Mouse (Mus musculus) CH12F3 (cell line): ENCODE data around the gene Mtnr1a.
"Not testable (repeated sequence)": the region's sequence is repeated elsewhere in the genome, so short reads cannot be mapped to it uniquely, and the experiment has no call there.

Experiments
- in situ Hi-C: fragments of 300-500 bp; cut with MboI; formaldehyde crosslinking; loops from 2 replicates; pipeline ENCODE4 v1.14.3; 2020; ENCODE audit warnings: low sequenced_read_pairs

Gene Mtnr1a

DNA sequence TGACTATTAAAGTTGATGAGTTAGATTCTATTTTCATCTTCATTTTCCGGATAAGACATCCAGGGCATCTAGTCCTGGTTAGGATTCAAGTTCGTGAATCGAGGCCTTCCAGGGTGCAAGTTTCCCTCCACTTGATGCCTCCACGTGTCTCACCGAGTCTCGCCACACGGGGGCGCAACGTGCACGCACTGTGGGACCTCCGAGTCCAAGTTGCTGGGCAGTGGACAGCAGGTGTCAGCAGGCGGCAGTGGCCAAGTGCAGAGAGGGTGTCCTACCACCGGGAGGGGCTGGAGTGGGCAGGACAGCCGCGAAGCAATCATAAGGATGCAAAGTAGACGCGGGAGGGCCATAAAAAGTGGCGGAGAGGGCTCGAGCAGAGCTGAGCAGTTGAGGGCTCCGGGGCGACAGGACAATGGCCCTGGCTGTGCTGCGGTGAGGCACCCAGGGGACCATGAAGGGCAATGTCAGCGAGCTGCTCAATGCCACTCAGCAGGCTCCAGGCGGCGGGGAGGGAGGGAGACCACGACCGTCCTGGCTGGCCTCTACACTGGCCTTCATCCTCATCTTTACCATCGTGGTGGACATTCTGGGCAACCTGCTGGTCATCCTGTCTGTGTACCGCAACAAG, at the start of gene Mtnr1a:
Gene Mtnr1a (plus strand): TSS at position 379 of the 628 bp plus-strand sequence.
- in situ Hi-C loops = no loop called here

DNA sequence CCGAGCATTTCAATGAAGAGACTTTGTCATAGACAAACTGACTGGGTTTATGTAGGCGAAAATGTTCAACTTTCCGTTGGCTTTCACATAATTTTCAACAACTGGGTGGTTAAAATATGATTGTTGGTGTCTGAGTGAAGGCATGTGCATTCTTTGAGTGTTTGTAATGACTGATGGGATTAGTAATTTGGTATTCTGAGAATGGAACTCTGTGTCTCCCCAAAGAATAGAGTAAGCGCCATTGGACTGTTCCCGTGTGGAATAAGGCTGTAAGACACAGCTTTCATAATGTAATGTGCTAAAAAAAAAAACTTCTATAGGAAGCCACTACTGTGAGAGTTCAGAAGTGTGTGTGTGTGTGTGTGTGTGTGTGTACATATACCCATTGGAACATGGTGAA, 49.7 kb upstream of the Mtnr1a start:
- in situ Hi-C loops = no loop called here

DNA sequence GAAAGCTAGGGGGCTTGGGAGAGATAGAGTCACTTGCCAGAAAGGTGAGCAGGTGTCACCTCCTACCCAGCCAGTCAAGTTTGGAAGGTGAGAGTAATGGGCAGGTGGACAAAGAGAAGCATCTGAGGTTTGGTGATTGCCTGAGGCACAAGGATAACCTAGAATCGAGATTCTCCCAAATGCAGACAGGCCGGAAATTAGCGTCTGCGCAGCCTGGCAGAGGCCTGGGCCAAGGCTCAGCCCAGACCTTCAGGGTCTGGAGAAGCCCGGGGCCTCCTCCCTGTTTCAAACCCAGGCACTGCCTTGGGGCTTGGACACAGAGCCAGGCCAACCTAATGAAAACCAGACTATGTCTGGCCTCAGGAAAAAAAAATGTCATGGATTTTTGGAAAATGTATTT, 47.8 kb upstream of the Mtnr1a start:
- in situ Hi-C loops = no loop called here

DNA sequence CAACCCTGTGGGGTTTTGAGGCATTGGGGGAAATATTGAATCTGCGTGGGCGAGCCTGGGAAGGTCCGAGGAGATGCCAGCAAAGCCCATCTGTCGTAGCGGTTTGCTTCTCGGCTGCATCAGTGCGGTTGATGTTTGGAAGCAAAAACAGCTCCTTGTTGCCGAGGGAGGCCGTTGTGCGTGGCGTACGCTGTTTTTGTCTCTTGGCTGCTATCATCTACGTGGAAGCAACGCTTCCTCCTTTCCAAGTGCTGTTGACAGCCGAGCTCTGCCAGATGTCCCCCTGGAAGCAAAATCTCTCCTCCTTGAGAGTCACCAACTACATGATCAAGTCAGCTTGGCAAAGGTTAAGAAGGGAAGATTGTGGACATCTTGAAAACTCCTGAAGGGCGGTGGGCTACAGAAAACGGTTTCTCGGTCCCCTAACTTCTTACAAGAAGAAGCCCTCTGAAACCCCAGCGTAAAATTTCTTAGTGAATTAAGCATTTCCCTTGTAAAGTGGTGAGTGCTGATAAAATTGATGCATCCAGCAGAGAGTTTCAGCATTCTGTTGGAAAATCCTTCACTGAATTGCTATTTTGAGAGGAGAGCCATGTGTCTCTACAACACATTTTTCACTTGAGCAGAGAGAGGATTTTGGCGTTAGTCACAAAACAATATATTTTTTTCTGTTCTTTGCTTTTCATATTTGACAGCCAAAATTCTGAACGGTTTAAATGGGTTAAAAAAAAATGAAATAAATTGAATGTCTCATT, 46.8 kb upstream of the Mtnr1a start:
- in situ Hi-C loops = no loop called here

DNA sequence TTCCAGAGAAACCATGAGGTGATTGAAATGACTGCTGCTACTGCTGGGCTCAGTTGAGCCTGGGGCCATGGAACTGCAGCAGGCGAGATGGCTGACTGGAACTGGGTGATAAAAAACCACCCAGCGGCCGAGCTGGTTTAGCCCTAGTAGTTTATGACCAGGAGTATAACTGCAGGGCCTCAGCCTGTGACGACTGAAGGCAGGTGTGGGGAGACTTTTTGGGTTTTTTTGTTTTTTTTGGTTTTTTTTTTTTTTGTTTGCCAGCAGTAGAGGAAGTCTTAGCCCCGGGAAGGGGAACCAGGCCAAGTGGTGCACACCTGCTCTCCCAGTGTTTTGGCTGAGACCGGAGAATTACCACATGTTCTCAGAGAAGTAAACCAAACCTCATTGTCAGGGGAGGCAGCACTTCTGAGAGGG, 40.8 kb upstream of the Mtnr1a start:
- in situ Hi-C loops = no loop called here

DNA sequence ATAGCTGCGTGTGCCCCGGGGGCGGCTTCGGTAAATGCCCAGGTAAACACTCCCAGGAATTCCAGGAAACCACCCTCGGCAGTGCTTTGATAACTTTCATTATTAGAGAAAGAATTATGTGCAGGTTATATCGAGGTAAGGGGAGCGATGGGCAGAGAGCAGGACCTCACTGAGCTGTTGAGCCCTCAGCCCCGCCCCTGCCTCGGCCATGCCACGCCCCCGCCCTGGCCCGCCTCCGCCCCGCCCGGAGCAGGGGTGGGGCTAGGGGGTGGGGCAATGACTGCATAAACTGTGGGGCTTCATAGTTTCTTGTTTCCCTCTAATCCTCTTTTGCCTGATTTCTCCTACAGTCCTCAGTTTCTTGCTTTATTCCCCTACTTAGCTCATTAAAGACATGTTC, 30.6 kb upstream of the Mtnr1a start:
- in situ Hi-C loops = no loop called here

DNA sequence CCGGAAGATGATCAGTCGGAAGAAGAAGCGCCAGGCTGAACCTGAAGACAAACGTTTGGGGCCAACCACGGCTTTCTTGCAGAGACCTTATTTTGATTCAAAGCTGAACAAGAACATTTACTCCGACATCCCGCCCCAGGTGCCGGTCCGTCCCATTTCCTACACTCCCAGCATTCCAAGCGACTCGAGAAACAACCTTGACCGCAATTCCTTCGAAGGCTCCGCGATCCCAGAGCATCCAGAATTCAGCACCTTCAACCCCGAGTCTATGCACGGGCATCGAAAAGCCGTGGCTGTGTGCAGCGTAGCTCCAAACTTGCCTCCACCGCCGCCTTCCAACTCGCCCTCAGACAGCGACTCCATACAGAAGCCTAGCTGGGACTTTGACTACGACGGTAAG, 24.8 kb upstream of the Mtnr1a start:
- in situ Hi-C loops = no loop called here

DNA sequence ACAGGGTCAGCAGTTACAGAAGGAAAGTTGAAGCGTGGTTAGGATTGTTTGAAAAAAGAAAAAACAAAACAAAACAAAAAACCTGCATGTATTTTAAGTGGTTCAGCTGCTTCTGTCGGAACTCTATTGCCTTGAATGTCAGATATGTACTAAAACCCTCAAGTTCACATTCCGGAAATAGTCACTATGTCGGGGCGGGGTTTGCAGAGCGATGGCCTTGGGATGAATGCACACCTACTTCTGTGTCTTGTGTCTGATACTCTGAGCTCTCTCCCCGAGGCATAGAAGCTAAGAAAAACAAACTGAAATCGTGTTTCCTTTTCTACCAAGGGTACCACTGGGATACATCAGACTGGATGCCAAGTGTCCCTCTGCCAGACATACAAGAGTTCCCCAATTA, 18.5 kb upstream of the Mtnr1a start:
- in situ Hi-C loops = no loop called here

DNA sequence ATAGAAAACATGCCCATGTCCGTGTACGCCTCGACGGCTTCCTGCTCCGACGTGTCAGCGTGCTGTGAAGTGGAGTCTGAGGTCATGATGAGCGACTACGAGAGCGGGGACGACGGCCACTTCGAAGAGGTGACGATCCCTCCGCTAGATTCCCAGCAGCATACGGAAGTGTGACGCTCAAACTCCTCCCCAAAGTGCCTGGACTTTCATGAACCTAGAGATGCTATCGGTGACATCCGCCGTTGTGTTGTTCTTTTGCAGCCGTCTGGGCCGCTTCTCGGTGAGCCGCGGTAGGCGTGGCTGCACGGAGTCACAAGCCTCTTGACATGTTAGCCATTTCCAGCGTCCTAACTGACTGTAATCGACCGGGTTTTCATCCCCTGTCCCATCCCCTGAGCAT, 17.7 kb upstream of the Mtnr1a start:
- in situ Hi-C loops = no loop called here

DNA sequence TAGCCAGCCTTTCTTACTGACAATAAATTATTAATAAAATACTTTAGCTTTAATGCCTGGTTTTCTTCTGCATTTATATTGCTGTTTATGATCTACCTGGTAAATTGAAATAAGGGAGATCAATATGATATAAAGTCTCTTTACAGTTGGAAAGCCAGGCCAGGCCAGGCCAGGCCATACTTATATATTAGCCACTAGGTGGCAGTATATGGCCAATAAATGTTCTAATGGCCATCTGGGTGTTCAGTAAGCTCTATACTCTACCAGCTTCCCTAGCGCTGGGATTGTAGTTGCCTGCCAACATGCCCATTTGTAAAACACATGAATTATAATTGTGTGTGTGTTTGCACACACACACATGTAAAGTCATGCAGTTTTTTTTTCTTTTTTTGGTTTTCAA, 16.7 kb upstream of the Mtnr1a start:
- in situ Hi-C loops = no loop called here

DNA sequence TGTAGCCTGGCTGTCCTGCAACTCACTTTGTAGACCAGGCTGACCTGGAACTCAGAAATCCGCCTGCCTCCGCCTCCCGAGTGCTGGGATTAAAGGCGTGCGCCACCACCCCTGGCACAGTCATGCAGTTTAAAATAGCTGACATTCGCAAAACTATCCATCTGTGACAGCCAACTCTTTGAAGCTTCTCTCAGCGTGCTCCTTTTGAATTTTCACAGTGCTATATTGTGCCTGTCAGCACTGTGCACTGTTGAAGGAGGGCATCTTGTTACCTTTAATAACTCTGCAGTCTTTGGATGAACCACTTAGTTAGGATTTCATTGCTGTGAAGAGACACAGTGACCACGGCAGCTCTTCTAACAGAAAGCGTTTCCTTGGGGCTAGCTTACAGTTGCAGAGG, 16.3 kb upstream of the Mtnr1a start:
- in situ Hi-C loops = no loop called here

DNA sequence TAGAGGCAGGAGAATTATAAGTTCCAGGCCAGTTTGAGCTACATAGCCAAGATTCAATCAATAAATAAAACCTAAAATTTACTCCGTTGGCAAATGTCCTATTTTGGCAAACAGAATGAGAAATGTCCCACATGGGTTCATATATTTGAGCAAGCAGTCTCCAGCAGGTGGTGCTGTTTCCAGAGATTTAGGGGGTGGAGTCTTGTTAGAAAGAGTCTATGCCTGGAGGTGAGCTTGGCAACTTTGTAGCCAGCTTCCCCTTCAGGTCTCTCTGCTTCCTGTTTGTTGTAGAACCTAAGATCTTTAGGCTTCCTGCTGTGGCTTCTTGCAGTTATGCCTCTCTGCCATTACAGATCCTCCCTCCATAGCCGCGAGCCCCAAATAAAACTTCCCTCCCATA, 13.4 kb upstream of the Mtnr1a start:
- in situ Hi-C loops = no loop called here

DNA sequence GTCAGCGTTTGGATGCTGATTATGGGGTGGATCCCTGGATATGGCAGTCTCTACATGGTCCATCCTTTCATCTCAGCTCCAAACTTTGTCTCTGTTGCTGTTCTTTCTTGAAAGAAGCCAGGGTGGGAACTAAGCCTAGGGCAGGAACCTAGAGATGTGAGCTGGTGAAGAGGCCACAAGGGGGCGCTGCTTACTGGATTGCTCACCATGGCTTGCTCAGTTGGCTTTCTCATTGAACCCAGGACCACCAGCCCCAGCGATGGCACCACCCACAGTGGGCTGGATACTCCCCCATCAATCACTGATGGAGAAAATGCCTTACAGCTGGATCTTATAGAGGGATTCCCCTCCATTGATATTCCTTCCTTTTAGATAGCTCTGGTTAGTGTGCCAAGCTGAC, 12.1 kb upstream of the Mtnr1a start:
- in situ Hi-C loops = no loop called here

DNA sequence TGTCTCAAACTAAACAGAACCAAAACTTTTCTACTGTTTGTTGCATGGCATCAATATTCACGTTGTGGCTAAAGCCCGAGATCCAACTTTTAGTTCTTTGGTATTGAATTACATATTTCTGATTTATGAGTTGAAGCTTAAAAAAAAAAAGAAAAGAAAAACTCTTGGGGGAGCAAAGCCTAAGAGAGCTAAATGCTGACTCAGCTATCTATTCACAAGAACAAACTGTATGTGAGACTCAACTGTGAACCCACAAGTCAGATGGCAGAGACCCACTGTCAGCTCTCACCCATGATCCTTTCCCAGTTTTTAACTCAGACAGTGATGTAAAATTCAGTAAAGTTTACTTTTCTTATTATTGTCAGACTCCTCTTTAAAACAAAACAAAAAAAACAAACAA, 8.9 kb upstream of the Mtnr1a start:
- in situ Hi-C loops = no loop called here

DNA sequence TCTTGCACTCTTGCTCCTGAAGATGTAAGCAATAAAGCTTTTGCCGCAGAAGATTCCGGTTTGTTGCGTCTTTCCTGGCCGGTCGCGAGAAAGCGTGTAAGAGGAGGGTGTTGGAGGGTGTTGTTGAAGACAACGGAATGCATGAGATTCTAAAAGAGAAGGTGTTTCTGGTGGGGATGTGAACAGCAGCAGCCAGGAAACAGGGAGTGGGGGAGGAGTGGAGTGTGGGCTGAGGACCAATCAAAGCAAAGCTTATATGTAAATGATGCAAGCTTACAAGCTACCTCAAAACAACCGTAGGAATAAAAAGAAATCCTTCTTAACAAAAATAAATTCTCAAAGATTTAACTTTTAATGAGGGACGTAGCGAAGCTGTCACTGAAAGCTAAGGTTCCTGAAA, 6.6 kb upstream of the Mtnr1a start:
- in situ Hi-C loops = no loop called here

DNA sequence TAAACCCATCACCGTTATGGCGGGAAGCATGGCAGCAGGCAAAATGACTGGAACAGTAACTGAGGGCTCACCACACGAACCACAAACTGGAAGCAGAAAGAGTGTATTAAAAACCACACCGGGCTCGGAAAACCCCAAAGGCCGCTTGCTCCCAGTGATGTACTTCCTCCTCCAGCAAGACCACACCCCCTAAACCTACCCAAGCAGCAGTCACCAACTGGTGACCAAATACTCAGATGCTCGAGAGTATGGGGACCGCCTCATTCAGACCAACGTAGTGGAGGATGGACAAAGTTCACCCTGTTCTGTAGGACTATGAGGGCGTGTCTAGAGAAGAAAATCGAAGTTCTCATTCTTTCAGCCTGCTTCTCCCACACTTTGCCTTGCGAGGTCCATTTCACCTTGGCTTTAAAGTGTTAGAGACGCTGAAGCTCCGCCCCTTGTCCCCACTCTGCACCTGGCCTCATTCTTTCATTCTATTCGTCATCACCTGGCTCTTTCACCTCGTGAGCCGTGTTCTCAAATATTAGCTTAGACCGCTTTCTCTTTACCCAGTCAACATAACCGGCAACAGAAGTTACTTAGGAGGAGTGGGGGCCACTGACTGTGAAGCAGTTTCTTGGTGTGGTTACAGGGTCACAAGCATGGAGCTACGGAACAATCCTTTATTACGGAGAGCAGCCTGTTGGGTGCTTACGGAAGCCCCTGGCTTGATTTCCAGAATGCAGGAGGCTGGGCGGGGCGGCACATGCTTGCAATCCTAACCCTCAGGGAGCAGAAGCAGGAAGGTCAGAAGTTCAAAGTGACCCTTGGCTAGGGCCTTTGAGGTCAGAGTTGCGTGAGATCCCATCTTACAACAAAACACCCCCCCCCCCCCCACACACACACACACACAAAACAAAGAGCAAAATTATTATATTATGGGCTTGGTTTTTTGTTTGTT, 5.7 kb upstream of the Mtnr1a start:
- in situ Hi-C loops = no loop called here

DNA sequence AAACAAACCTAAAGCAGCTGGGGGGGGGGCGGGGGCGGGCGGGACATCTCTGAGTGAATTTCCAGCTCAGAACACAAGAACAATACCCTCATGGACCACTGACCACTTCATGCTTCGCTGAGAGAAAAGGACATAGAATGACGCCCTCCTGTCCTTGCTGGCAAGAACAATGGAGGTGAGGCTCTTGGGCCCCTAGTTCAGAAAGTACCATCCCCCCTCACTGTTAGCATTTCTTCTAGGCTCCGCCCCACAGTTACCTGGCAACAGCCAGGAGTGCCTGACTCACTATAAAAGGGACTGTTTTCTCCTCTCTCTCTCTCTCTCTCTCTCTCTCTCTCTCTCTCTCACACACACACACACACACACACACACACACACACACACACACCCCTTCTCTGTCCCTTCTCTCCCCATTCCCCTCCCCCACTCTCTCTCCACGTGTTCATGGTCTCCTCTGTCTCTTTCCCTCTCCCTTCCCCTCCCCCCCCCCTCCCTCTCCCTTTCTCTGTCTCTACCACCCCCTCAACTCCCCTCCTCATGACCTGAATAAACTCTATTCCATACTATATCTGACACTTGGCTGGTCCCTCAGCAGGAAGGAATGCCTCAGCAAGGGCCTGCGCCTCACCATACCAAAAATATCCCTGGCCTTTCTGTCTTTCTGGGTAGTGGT, 4.6 kb upstream of the Mtnr1a start:
- in situ Hi-C loops = no loop called here

DNA sequence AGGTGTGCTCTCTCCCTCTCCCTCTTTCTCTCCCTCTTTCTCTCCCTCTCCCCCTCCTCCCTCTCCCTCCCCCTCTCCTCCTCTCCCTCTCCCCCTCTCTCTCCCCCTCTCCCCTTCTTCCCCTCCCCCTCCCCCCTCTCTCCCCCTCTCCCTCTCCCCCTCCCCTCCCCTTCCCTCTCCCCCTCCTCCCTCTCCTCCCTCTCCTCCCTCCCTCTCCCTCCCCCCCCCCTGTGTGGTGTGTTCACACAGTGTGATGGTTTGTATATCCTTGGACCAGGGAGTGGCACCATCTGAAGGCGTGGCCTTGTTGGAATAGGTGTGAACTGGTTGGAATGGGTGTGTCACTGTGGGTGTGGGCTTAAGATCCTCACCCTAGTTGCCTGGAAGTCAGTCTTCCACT, 3.5 kb upstream of the Mtnr1a start:
- in situ Hi-C loops = not testable (repeated sequence)

DNA sequence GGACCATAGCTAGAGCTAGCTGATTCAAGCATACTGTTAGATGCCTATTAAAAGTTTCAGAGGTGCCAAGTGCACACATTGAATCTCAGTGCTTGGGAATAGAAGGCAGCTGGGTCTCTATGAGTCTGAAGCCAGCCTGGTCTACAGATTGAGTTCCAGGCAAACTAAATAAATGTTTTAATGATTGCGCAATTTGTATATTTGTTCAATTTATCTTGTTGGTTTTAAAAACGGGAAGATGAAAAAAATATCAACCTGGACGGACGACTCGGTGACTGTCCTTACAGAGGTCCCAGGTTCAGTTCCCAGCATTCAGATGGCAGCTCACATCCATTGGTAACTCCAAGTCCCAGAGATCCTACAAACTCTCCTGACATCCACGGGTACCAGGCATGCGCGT, 2.0 kb downstream of the Mtnr1a start:
- in situ Hi-C loops = no loop called here

DNA sequence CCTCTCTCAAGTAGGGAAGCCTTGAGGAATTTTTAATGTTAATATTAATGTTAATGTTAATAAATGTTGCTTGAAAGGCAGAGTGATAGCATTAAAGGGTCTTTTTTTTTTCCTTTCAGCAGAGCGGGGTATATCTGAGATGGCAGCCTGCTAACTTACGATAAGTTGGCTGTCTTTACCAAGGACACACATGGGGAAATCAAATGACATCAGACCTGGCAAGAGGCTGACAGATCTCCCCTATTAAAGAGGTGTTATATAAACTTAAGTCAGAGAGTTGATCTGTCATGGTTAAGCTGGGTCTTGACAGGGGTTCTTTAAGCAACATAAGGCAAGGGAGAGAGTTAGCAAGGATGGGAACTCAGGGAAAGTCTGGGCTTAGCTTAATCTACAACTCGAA, 11.9 kb downstream of the Mtnr1a start:
- in situ Hi-C loops = no loop called here

DNA sequence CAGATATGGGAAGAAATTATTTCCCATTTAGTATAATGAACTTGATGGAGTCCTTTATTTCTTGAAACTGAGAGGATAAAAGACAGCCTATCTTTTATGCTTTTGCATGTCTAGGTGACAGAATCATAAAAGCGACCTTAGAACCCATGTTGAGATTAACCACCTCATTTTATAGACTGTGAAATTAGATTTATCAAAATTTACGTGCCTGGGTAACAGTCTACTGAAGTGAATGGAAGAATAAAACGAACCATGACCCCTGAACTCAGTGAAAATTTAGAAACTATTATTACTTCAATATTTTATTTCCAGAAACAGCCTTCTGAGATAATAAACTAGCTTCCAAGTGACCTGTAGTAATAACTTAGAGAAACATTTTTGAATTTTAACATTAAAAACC, 24.7 kb downstream of the Mtnr1a start:
- in situ Hi-C loops = no loop called here
